Mouse (Mus musculus): Measurements from ENCODE around the gene Exoc6b.
A peak's percentile ranks its signal among the peaks of the same experiment; 100 is the strongest.
"Not testable (repeated sequence)": the region's sequence is repeated elsewhere in the genome, so short reads cannot be mapped to it uniquely, and the experiment has no call there.

Gene Exoc6b

GRCm38 (mm10) chr6:85069023-85069985 lies at the start of gene Exoc6b:
Exoc6b (minus strand) TSS chr6:85069513.
- DNase-seq (ENCODE audit: low read depth) = peak; percentile 45

GRCm38 (mm10) chr6:85117545-85118511 lies 48.5 kb upstream of the Exoc6b start:
- DNase-seq (ENCODE audit: low read depth) = peak; percentile 27

GRCm38 (mm10) chr6:85105033-85105615 lies 35.8 kb upstream of the Exoc6b start:
- no peak for DNase-seq (ENCODE audit: low read depth)

- DNase-seq (ENCODE audit: low read depth) = no peak
Observed at GRCm38 (mm10) chr6:85103321-85103720, 34.0 kb upstream of the Exoc6b start.

GRCm38 (mm10) chr6:85096441-85096840 lies 27.1 kb upstream of the Exoc6b start:
- no peak for DNase-seq (ENCODE audit: low read depth)

GRCm38 (mm10) chr6:85087425-85087824 lies 18.1 kb upstream of the Exoc6b start:
- peak; percentile 21 for DNase-seq (ENCODE audit: low read depth)

GRCm38 (mm10) chr6:85086645-85087044 lies 17.3 kb upstream of the Exoc6b start:
- DNase-seq (ENCODE audit: low read depth) = no peak

GRCm38 (mm10) chr6:85076179-85076720 lies 6.9 kb upstream of the Exoc6b start:
- not testable (repeated sequence) for DNase-seq (ENCODE audit: low read depth)

GRCm38 (mm10) chr6:85074996-85075395 lies 5.7 kb upstream of the Exoc6b start:
- DNase-seq (ENCODE audit: low read depth) = no peak

- DNase-seq (ENCODE audit: low read depth) = no peak
Observed at GRCm38 (mm10) chr6:85068322-85069022, 841 bp downstream of the Exoc6b start.

GRCm38 (mm10) chr6:85057641-85058040 lies 11.7 kb downstream of the Exoc6b start:
- no peak for DNase-seq (ENCODE audit: low read depth)

- DNase-seq (ENCODE audit: low read depth) = no peak
Observed at GRCm38 (mm10) chr6:85051109-85051508, 18.2 kb downstream of the Exoc6b start.

GRCm38 (mm10) chr6:85046531-85046930 lies 22.8 kb downstream of the Exoc6b start:
- no peak for DNase-seq (ENCODE audit: low read depth)

GRCm38 (mm10) chr6:85044621-85045152 lies 24.6 kb downstream of the Exoc6b start:
- no peak for DNase-seq (ENCODE audit: low read depth)

GRCm38 (mm10) chr6:85037677-85038076 lies 31.6 kb downstream of the Exoc6b start:
- DNase-seq (ENCODE audit: low read depth) = peak; percentile 58

- DNase-seq (ENCODE audit: low read depth) = no peak
Observed at GRCm38 (mm10) chr6:85029671-85030070, 39.6 kb downstream of the Exoc6b start.

- DNase-seq (ENCODE audit: low read depth) = no peak
Observed at GRCm38 (mm10) chr6:85024403-85024802, 44.9 kb downstream of the Exoc6b start.

- peak; percentile 30 for DNase-seq (ENCODE audit: low read depth)
Observed at GRCm38 (mm10) chr6:85017011-85017410, 52.3 kb downstream of the Exoc6b start.

GRCm38 (mm10) chr6:85013906-85014305 lies 55.4 kb downstream of the Exoc6b start:
- no peak for DNase-seq (ENCODE audit: low read depth)

- no peak for DNase-seq (ENCODE audit: low read depth)
Observed at GRCm38 (mm10) chr6:85010397-85010796, 58.9 kb downstream of the Exoc6b start.

- no peak for DNase-seq (ENCODE audit: low read depth)
Observed at GRCm38 (mm10) chr6:84995418-84995817, 73.9 kb downstream of the Exoc6b start.

All from fibroblast of lung, adult 2 months (primary cell).